Mouse (Mus musculus) midbrain, postnatal 0 days (tissue): ENCODE data around the gene Gsx2. TPM values are rescaled to one million over a fixed set of nuclear protein-coding genes. Genes with fewer than 3 reads are reported as not detected.

Experiments used
- ATAC-seq: fragments of 200-750 bp; cut with Nextera tagmentation; 2 replicates; pipeline ENCODE4 v1.8.0; 2017; ENCODE audit warnings: moderate number of reproducible peaks, mild to moderate bottlenecking, moderate TSS enrichment, moderate library complexity; ENCODE audit not compliant: low FRiP score
- DNase-seq: peaks from one replicate; pipeline ENCODE4 v3.0.0-alpha.2; 2015; ENCODE audit warnings: low spot score
- H3K27ac ChIP-seq: fragments of 300-500 bp; sonication (generic); 2 replicates; pipeline ENCODE4 v1.5.1; 2014; ENCODE audit warnings: low read depth, mild to moderate bottlenecking, low read length, mixed read lengths
- H3K27me3 ChIP-seq: fragments of 300-500 bp; sonication (generic); 2 replicates; pipeline ENCODE4 v1.6.1; 2014; ENCODE audit warnings: low read length, control low read depth, mixed read lengths; ENCODE audit not compliant: insufficient read depth
- H3K36me3 ChIP-seq: fragments of 300-500 bp; sonication (generic); 2 replicates; pipeline ENCODE4 v1.6.1; 2014; ENCODE audit warnings: low read length, control low read depth, mixed read lengths; ENCODE audit not compliant: insufficient read depth
- H3K4me1 ChIP-seq: fragments of 300-500 bp; sonication (generic); 2 replicates; pipeline ENCODE4 v1.6.1; 2014; ENCODE audit warnings: mild to moderate bottlenecking, control low read depth, antibody characterized with exemption, low read length, mixed read lengths; ENCODE audit not compliant: insufficient read depth
- H3K4me2 ChIP-seq: fragments of 300-500 bp; sonication (generic); 2 replicates; pipeline ENCODE4 v1.6.1; 2014; ENCODE audit warnings: low read depth, mild to moderate bottlenecking, low read length, mixed read lengths; ENCODE audit not compliant: poor library complexity, severe bottlenecking
- H3K4me3 ChIP-seq: fragments of 300-500 bp; sonication (generic); 2 replicates; pipeline ENCODE4 v1.5.1; 2014; ENCODE audit warnings: low read depth, mild to moderate bottlenecking, low read length, moderate library complexity
- H3K9ac ChIP-seq: fragments of 300-500 bp; sonication (generic); replicated peaks from 2 replicates; pipeline ENCODE4 v1.6.1; 2014; ENCODE audit warnings: mild to moderate bottlenecking, low read length, moderate library complexity, mixed read lengths; ENCODE audit not compliant: poor library complexity, severe bottlenecking
- H3K9me3 ChIP-seq: fragments of 300-500 bp; sonication (generic); 2 replicates; pipeline ENCODE4 v1.6.1; 2016; ENCODE audit warnings: low read length, control low read depth
- CTCF ChIP-seq: IDR thresholded peaks from 2 replicates; pipeline ENCODE4 v1.5.1; 2016; ENCODE audit warnings: antibody characterized with exemption, mild to moderate bottlenecking
- WGBS: fragments of 180-500 bp; shearing (Covaris S2); extraction: QIAGEN DNeasy Blood & Tissue Kit; methylation state at CpG from one replicate; pipeline ENCODE4 v1.1.7; 2014; 5-methylcytosine and 5-hydroxymethylcytosine counted together
- polyA plus RNA-seq: library from polyadenylated mRNA; unstranded; fragments of >200 nt; fragmentation: Nextera tagmentation; extraction: Ambion mirVana; gene quantifications from 2 replicates; pipeline ENCODE4 v1.2.1, GENCODE M21; 2015
- total RNA-seq: library from RNA; depleted of rRNA; stranded (reverse); fragments of >200 nt; gene quantifications from 2 replicates; pipeline ENCODE4 v1.2.3, GENCODE M21; 2014

Gene Gsx2
- total and polyA plus RNA-seq, 2 experiments from 2014 or later: 0.12 TPM; not detected in 1

- H3K9ac ChIP-seq: no peak overlapping the region
- H3K27ac ChIP-seq: no peak overlapping the region
- H3K9me3 ChIP-seq: no peaks in the 10 kb centered on the region
- 91% methylated on average over 7 of the region's 7 CpGs for WGBS
- DNase-seq (no peak), ATAC-seq (no peak)
- no peak for TF ChIP-seq CTCF
- no peaks in the 10 kb centered on the region; the same call in 1 of the 2 replicates for H3K4me1 ChIP-seq
- no peak overlapping the region for H3K4me2 ChIP-seq
- H3K36me3 ChIP-seq: no peaks in the 10 kb centered on the region
- no peak overlapping the region for H3K4me3 ChIP-seq
- no peaks in the 10 kb centered on the region for H3K27me3 ChIP-seq
Observed at GRCm38 (mm10) chr5:75045371-75045770, 30.0 kb upstream of the Gsx2 start.

- Histone ChIP-seq H3K9ac (no peak overlapping the region), H3K9me3 (no peaks in the 10 kb centered on the region), H3K27ac (no peak overlapping the region), H3K4me2 (no peak overlapping the region), H3K4me1 (no peaks in the 10 kb centered on the region; the same call in 1 of the 2 replicates), H3K36me3 (no peaks in the 10 kb centered on the region), H3K4me3 (no peak overlapping the region), H3K27me3 (no peaks in the 10 kb centered on the region)
- no peak for TF ChIP-seq CTCF
- ATAC-seq (no peak), DNase-seq (no peak)
- WGBS: 60% methylated on average over 15 of the region's 15 CpGs
Observed at GRCm38 (mm10) chr5:75046681-75047321, 28.6 kb upstream of the Gsx2 start.

GRCm38 (mm10) chr5:75051109-75051508 lies 24.3 kb upstream of the Gsx2 start:
- H3K9ac ChIP-seq: no peak overlapping the region
- no peak for ATAC-seq
- WGBS: 83% methylated on average over 4 of the region's 4 CpGs
- H3K4me2 ChIP-seq: no peak overlapping the region
- H3K4me1 ChIP-seq: no peaks in the 10 kb centered on the region
- no peak for TF ChIP-seq CTCF
- H3K27ac ChIP-seq: no peak overlapping the region
- no peaks in the 10 kb centered on the region for H3K9me3 ChIP-seq
- no peak overlapping the region for H3K4me3 ChIP-seq
- H3K36me3 ChIP-seq: no peaks in the 10 kb centered on the region
- no peak for DNase-seq
- no peaks in the 10 kb centered on the region for H3K27me3 ChIP-seq

DNA sequence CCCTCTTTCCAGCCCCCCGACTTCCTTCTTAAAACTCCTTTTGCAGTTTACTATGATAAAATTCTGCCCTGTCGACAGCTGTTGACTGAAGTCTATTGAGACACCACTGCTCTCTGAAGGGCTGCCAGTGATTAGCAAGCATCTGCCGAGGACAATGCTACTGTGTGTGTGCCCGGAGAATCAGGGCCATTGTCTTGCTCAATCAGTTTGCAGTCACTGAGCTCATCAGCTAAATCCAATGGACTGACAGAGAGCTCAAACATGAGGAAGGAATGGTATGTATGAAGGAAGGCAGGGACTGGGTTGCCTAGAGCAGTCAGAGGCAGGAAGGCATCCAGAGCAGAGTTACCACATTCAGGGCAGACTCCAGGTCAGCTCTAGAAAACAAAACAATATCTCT lies 12.2 kb upstream of the Gsx2 start:
- H3K27me3 ChIP-seq: peaks cover 49% of the 10 kb centered on the region
- H3K36me3 ChIP-seq: no peaks in the 10 kb centered on the region
- H3K4me2 ChIP-seq: no peak overlapping the region
- no peaks in the 10 kb centered on the region for H3K9me3 ChIP-seq
- TF ChIP-seq CTCF: no peak
- no peak overlapping the region for H3K9ac ChIP-seq
- no peak overlapping the region for H3K27ac ChIP-seq
- H3K4me3 ChIP-seq: no peak overlapping the region
- ATAC-seq: no peak
- H3K4me1 ChIP-seq: no peaks in the 10 kb centered on the region
- peak; percentile 17 for DNase-seq
- 14% methylated on average over 4 of the region's 4 CpGs for WGBS

- no peaks in the 10 kb centered on the region for H3K36me3 ChIP-seq
- no peaks in the 10 kb centered on the region for H3K4me1 ChIP-seq
- ATAC-seq (no peak), DNase-seq (no peak)
- no peak for TF ChIP-seq CTCF
- H3K9me3 ChIP-seq: no peaks in the 10 kb centered on the region
- 4% methylated on average over 5 of the region's 10 CpGs for WGBS
- H3K27me3 ChIP-seq: peaks cover 77% of the 10 kb centered on the region
- H3K27ac ChIP-seq: no peak overlapping the region
- no peak overlapping the region for H3K9ac ChIP-seq
- H3K4me2 ChIP-seq: peak overlapping the region; percentile 85
- H3K4me3 ChIP-seq: peak overlapping the region; percentile 51
Observed at GRCm38 (mm10) chr5:75066715-75067114, 8.7 kb upstream of the Gsx2 start.

DNA sequence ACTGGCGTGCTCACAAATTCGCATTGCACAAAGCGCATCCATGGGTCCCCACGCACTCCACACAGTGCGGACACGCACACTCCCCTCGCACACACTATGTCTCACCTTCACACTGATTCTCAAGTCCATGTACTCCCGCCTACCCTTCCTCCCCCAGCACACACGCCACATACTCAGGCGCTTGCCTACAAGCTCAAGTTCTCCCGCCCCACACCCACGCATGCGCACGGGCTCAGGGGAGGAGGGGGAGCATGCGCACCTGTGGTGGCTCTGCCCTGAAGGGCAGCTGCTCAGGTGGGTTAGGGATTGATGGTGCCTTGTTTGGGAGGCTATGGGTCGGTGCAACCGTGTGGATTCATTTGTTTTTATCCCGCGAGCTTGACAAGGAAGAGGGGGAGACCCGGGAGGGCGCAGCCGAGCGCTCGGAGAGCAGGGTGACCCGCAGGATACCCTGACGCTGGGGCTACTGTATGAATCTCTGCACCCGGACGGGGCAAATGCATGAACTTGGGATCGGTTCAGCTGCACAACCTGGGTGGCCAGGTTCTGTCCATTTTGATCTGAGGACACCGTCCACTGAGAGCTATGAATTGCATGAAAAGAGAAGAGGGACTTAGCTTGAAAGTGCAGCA lies 8.2 kb upstream of the Gsx2 start:
- H3K4me2 ChIP-seq: peak overlapping the region; percentile 85
- no peak overlapping the region for H3K27ac ChIP-seq
- ATAC-seq: peak; percentile 62; the same call in 1 of the 2 replicates
- peak overlapping the region; percentile 51 for H3K4me3 ChIP-seq
- WGBS: under 1% methylated on average over 29 of the region's 30 CpGs
- 0 out of 2 replicates have a peak overlapping the region, but pooled peaks have one; percentile 24 for H3K9ac ChIP-seq
- peak; percentile 57 for DNase-seq
- H3K9me3 ChIP-seq: no peaks in the 10 kb centered on the region
- H3K36me3 ChIP-seq: no peaks in the 10 kb centered on the region
- no peak for TF ChIP-seq CTCF
- H3K27me3 ChIP-seq: peaks cover 82% of the 10 kb centered on the region
- H3K4me1 ChIP-seq: no peaks in the 10 kb centered on the region
